Mouse (Mus musculus) midbrain, embryonic 14.5 days (tissue): Measurements from ENCODE around the gene Shisal2b. TPM values are rescaled to one million over a fixed set of nuclear protein-coding genes. Genes with fewer than 3 reads are reported as not detected.

Source experiments
- ATAC-seq: fragments of 200-750 bp; cut with Nextera tagmentation; 2 replicates; pipeline ENCODE4 v1.8.0; 2017; ENCODE audit warnings: moderate number of reproducible peaks, moderate library complexity; ENCODE audit not compliant: low FRiP score, low TSS enrichment
- DNase-seq: peaks from one replicate; pipeline ENCODE4 v3.0.0-alpha.2; 2015
- H3K27ac ChIP-seq: fragments of 300-500 bp; sonication (generic); replicated peaks from 2 replicates; pipeline ENCODE4 v1.5.1; 2014; ENCODE audit warnings: mild to moderate bottlenecking, low read depth, low read length, moderate library complexity
- H3K27me3 ChIP-seq: fragments of 300-500 bp; sonication (generic); 2 replicates; pipeline ENCODE4 v1.6.1; 2014; ENCODE audit warnings: low read length, control low read depth, mixed read lengths; ENCODE audit not compliant: control insufficient read depth, insufficient read depth
- H3K36me3 ChIP-seq: fragments of 300-500 bp; sonication (generic); 2 replicates; pipeline ENCODE4 v1.6.1; 2014; ENCODE audit warnings: low read length, control low read depth; ENCODE audit not compliant: control insufficient read depth, insufficient read depth
- H3K4me1 ChIP-seq: fragments of 300-500 bp; sonication (generic); 2 replicates; pipeline ENCODE4 v1.6.1; 2014; ENCODE audit warnings: mild to moderate bottlenecking, antibody characterized with exemption, low read length, control low read depth; ENCODE audit not compliant: control insufficient read depth, insufficient read depth
- H3K4me2 ChIP-seq: fragments of 300-500 bp; sonication (generic); 2 replicates; pipeline ENCODE4 v1.6.1; 2014; ENCODE audit warnings: mild to moderate bottlenecking, low read length, moderate library complexity
- H3K4me3 ChIP-seq: fragments of 300-500 bp; sonication (generic); replicated peaks from 2 replicates; pipeline ENCODE4 v1.5.1; 2014; ENCODE audit warnings: low read depth, low read length
- H3K9ac ChIP-seq: fragments of 300-500 bp; sonication (generic); replicated peaks from 2 replicates; pipeline ENCODE4 v1.6.1; 2014; ENCODE audit warnings: mild to moderate bottlenecking, low read length, moderate library complexity
- H3K9me3 ChIP-seq: fragments of 300-500 bp; sonication (generic); 2 replicates; pipeline ENCODE4 v1.6.1; 2016; ENCODE audit warnings: low read length, control low read depth, mixed read lengths; ENCODE audit not compliant: control insufficient read depth
- WGBS: fragments of 180-500 bp; shearing (Covaris S2); extraction: QIAGEN DNeasy Blood & Tissue Kit; methylation state at CpG from one replicate; pipeline ENCODE4 v1.1.7; 2014; 5-methylcytosine and 5-hydroxymethylcytosine counted together
- polyA plus RNA-seq: library from polyadenylated mRNA; unstranded; fragments of >200 nt; fragmentation: Nextera tagmentation; extraction: Ambion mirVana; gene quantifications from 2 replicates; pipeline ENCODE4 v1.2.1, GENCODE M21; 2014

Shisal2b gene
- polyA plus RNA-seq, 1 experiment from 2014 or later, result 0.86 TPM

DNA sequence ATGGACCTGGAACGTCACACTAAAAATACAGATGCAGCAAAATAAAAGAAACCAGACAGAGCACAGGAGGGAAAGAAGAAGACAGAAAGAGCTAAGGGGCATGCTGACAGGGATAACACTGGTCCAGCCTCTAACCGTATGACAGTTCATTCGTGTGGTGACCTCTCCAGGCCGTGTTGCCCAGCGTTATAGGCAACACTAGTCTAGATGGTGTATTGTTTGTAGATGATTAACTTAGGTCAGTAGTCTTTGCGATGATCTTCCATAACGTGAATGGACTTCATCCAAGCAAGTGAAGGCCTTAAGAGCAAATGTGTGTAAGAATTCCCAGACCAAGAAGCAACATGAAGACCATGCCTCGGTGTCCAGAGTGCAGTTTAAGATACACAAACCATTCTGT lies 64.6 kb downstream of the Shisal2b start:
- 96% methylated on average over 8 of the region's 8 CpGs for WGBS
- Histone ChIP-seq H3K4me2 (no peak overlapping the region), H3K9me3 (no peaks in the 10 kb centered on the region), H3K27me3 (no peaks in the 10 kb centered on the region), H3K9ac (no peak overlapping the region), H3K27ac (no peak overlapping the region), H3K4me3 (no peak overlapping the region), H3K4me1 (no peaks in the 10 kb centered on the region), H3K36me3 (peaks cover 43% of the 10 kb centered on the region)
- ATAC-seq, result no peak
- DNase-seq, result no peak

Other genes starting within 250 kb of the Shisal2b start
- 16.5 and 17.3 TPM in 2 replicates for gene Srek1ip1, start 71.4 kb downstream of the Shisal2b start, polyA plus RNA-seq
- gene Cwc27, start 46.8 kb downstream of the Shisal2b start, polyA plus RNA-seq, result 24.0 and 26.5 TPM in 2 replicates
- gene Rgs7bp, start 191.0 kb upstream of the Shisal2b start, polyA plus RNA-seq, result 3.7 and 5.0 TPM in 2 replicates
- gene 4933425L06Rik, start 218.2 kb upstream of the Shisal2b start, polyA plus RNA-seq, result not detected in 2 replicates